Mouse (Mus musculus): ENCODE results near the gene Gm26602. TPM values are rescaled to one million over a fixed set of nuclear protein-coding genes. Genes with fewer than 3 reads are reported as not detected.
"Not testable (repeated sequence)": the region's sequence is repeated elsewhere in the genome, so short reads cannot be mapped to it uniquely, and the experiment has no call there.

Gm26602 gene
- total and polyA plus RNA-seq, 2 experiments from 2014 or later = 39.2 TPM; not detected in 1

- ATAC-seq = no peak
- Histone ChIP-seq H3K36me3 (ENCODE audit: insufficient read depth) (peaks cover 22% of the 10 kb centered on the region), H3K4me3 (ENCODE audit: low read depth, low read length) (no peak overlapping the region), H3K27me3 (ENCODE audit: insufficient read depth, low read length) (no peaks in the 10 kb centered on the region), H3K4me1 (ENCODE audit: insufficient read depth) (no peaks in the 10 kb centered on the region), H3K9me3 (ENCODE audit: low read length) (no peaks in the 10 kb centered on the region), H3K9ac (no peak overlapping the region), H3K27ac (ENCODE audit: low read depth, low read length) (no peak overlapping the region), H3K4me2 (ENCODE audit: low read depth) (no peak overlapping the region)
- TF ChIP-seq CTCF (IDR thresholded peaks at IDR 0.05; ENCODE audit: low read depth) = no peak
- DNase-seq = no peak
- 83% methylated on average over 18 of the region's 18 CpGs for WGBS
Observed at GRCm38 (mm10) chr10:79950661-79951060, 40.0 kb downstream of the Gm26602 start.

GRCm38 (mm10) chr10:79953946-79954345 is 43.3 kb downstream of the Gm26602 start:
- WGBS = 91% methylated on average over 6 of the region's 6 CpGs
- Histone ChIP-seq H3K27me3 (ENCODE audit: insufficient read depth, low read length) (no peaks in the 10 kb centered on the region), H3K27ac (ENCODE audit: low read depth, low read length) (no peak overlapping the region), H3K4me3 (ENCODE audit: low read depth, low read length) (no peak overlapping the region), H3K4me1 (ENCODE audit: insufficient read depth) (no peaks in the 10 kb centered on the region), H3K9me3 (ENCODE audit: low read length) (no peaks in the 10 kb centered on the region), H3K4me2 (ENCODE audit: low read depth) (no peak overlapping the region), H3K9ac (no peak overlapping the region), H3K36me3 (ENCODE audit: insufficient read depth) (peaks cover 22% of the 10 kb centered on the region)
- DNase-seq (no peak), ATAC-seq (no peak)
- TF ChIP-seq CTCF (IDR thresholded peaks at IDR 0.05; ENCODE audit: low read depth) = peak; percentile 63

GRCm38 (mm10) chr10:79955691-79956090 is 45.0 kb downstream of the Gm26602 start:
- peaks cover 11% of the 10 kb centered on the region; the same call in 1 of the 2 replicates for H3K36me3 ChIP-seq (ENCODE audit: insufficient read depth)
- H3K4me2 ChIP-seq (ENCODE audit: low read depth) = no peak overlapping the region
- 79% methylated on average over 9 of the region's 9 CpGs for WGBS
- no peaks in the 10 kb centered on the region for H3K4me1 ChIP-seq (ENCODE audit: insufficient read depth)
- TF ChIP-seq CTCF (IDR thresholded peaks at IDR 0.05; ENCODE audit: low read depth) = no peak
- DNase-seq = no peak
- H3K9ac ChIP-seq = no peak overlapping the region
- no peak overlapping the region for H3K4me3 ChIP-seq (ENCODE audit: low read depth, low read length)
- ATAC-seq = no peak
- no peaks in the 10 kb centered on the region for H3K9me3 ChIP-seq (ENCODE audit: low read length)
- H3K27ac ChIP-seq (ENCODE audit: low read depth, low read length) = no peak overlapping the region
- no peaks in the 10 kb centered on the region for H3K27me3 ChIP-seq (ENCODE audit: insufficient read depth, low read length)

- DNase-seq (no peak), ATAC-seq (no peak)
- 27% methylated on average over 4 of the region's 4 CpGs for WGBS
- no peak overlapping the region for H3K4me2 ChIP-seq (ENCODE audit: low read depth)
- no peaks in the 10 kb centered on the region for H3K9me3 ChIP-seq (ENCODE audit: low read length)
- H3K9ac ChIP-seq = no peak overlapping the region
- peaks cover 8% of the 10 kb centered on the region; the same call in 1 of the 2 replicates for H3K36me3 ChIP-seq (ENCODE audit: insufficient read depth)
- no peak overlapping the region for H3K4me3 ChIP-seq (ENCODE audit: low read depth, low read length)
- no peaks in the 10 kb centered on the region for H3K4me1 ChIP-seq (ENCODE audit: insufficient read depth)
- TF ChIP-seq CTCF (IDR thresholded peaks at IDR 0.05; ENCODE audit: low read depth) = no peak
- no peaks in the 10 kb centered on the region for H3K27me3 ChIP-seq (ENCODE audit: insufficient read depth, low read length)
- no peak overlapping the region for H3K27ac ChIP-seq (ENCODE audit: low read depth, low read length)
Observed at GRCm38 (mm10) chr10:79956643-79957154, 46.0 kb downstream of the Gm26602 start.

- Histone ChIP-seq H3K4me1 (ENCODE audit: insufficient read depth) (no peaks in the 10 kb centered on the region), H3K4me3 (ENCODE audit: low read depth, low read length) (no peak overlapping the region), H3K27ac (ENCODE audit: low read depth, low read length) (no peak overlapping the region), H3K27me3 (ENCODE audit: insufficient read depth, low read length) (no peaks in the 10 kb centered on the region), H3K9me3 (ENCODE audit: low read length) (no peaks in the 10 kb centered on the region), H3K36me3 (ENCODE audit: insufficient read depth) (peaks cover 17% of the 10 kb centered on the region; the same call in 1 of the 2 replicates), H3K4me2 (ENCODE audit: low read depth) (no peak overlapping the region), H3K9ac (no peak overlapping the region)
- peak; percentile 81 for TF ChIP-seq CTCF (IDR thresholded peaks at IDR 0.05; ENCODE audit: low read depth)
- DNase-seq (peak; percentile 55), ATAC-seq (no peak)
- WGBS = 15% methylated on average over 21 of the region's 21 CpGs
Observed at GRCm38 (mm10) chr10:79958140-79958816, 47.6 kb downstream of the Gm26602 start.

GRCm38 (mm10) chr10:79959412-79959811 is 48.8 kb downstream of the Gm26602 start:
- ATAC-seq; DNase-seq; H3K9ac ChIP-seq; H3K27ac ChIP-seq (ENCODE audit: low read depth, low read length); H3K27me3 ChIP-seq (ENCODE audit: insufficient read depth, low read length); H3K9me3 ChIP-seq (ENCODE audit: low read length); H3K4me1 ChIP-seq (ENCODE audit: insufficient read depth): not testable (repeated sequence)
- Histone ChIP-seq H3K4me2 (ENCODE audit: low read depth) (peak overlapping the region; percentile 86), H3K36me3 (ENCODE audit: insufficient read depth) (peaks cover 25% of the 10 kb centered on the region), H3K4me3 (ENCODE audit: low read depth, low read length) (peak overlapping the region; percentile 79)
- 32% methylated on average over 10 of the region's 10 CpGs for WGBS

GRCm38 (mm10) chr10:79959847-79960601 is 49.4 kb downstream of the Gm26602 start, which contains the start of gene Wdr18:
Gene Wdr18, plus strand, starts transcription at chr10:79960152.
- peak; percentile 99 for TF ChIP-seq CTCF (IDR thresholded peaks at IDR 0.05; ENCODE audit: low read depth)
- Histone ChIP-seq H3K36me3 (ENCODE audit: insufficient read depth) (peaks cover 31% of the 10 kb centered on the region), H3K4me3 (ENCODE audit: low read depth, low read length) (peak within 1 kb of the TSS; percentile 79), H3K9ac (peak within 1 kb of the TSS; percentile 84), H3K4me2 (ENCODE audit: low read depth) (peak within 1 kb of the TSS; percentile 86), H3K9me3 (ENCODE audit: low read length) (no peaks in the 10 kb centered on the region), H3K27ac (ENCODE audit: low read depth, low read length) (peak within 1 kb of the TSS; percentile 69), H3K4me1 (ENCODE audit: insufficient read depth) (no peaks in the 10 kb centered on the region), H3K27me3 (ENCODE audit: insufficient read depth, low read length) (no peaks in the 10 kb centered on the region)
- DNase-seq (peak; percentile 100), ATAC-seq (peak; percentile 97)
- 1% methylated on average over 61 of the region's 61 CpGs for WGBS

Small RNAs within 50 kb of the gene (microRNA-seq; reads per million reads assigned to microRNA genes)
- gene Mir6910 = 0 to 0.24 reads per million in 2 experiments

Other genes starting within 250 kb of the Gm26602 start
Only the 30 nearest of the 35 such genes appear.
- 2.5 and 3.3 TPM in 2 replicates for gene Gzmm, start 221.8 kb upstream of the Gm26602 start, total RNA-seq (2014; rRNA removed)
- 1.1 and 1.3 TPM in 2 replicates for gene Gzmm, start 221.8 kb upstream of the Gm26602 start, polyA plus RNA-seq (2015; fragmentation: Nextera tagmentation; extraction: Ambion mirVana)
- gene Bsg, start 206.4 kb upstream of the Gm26602 start, total RNA-seq (2014; rRNA removed) = 960 and 1,112 TPM in 2 replicates
- gene Bsg, start 206.4 kb upstream of the Gm26602 start, polyA plus RNA-seq (2015; fragmentation: Nextera tagmentation; extraction: Ambion mirVana) = 1,015 and 1,046 TPM in 2 replicates
- 28.0 and 34.5 TPM in 2 replicates for gene Hcn2, start 194.2 kb upstream of the Gm26602 start, total RNA-seq (2014; rRNA removed)
- gene Hcn2, start 194.2 kb upstream of the Gm26602 start, polyA plus RNA-seq (2015; fragmentation: Nextera tagmentation; extraction: Ambion mirVana) = 3.6 and 4.7 TPM in 2 replicates
- gene Polrmt, start 164.3 kb upstream of the Gm26602 start, total RNA-seq (2014; rRNA removed) = 27.8 and 34.9 TPM in 2 replicates
- gene Polrmt, start 164.3 kb upstream of the Gm26602 start, polyA plus RNA-seq (2015; fragmentation: Nextera tagmentation; extraction: Ambion mirVana) = 27.3 and 30.2 TPM in 2 replicates
- gene Fgf22, start 155.8 kb upstream of the Gm26602 start, total RNA-seq (2014; rRNA removed) = 0.62 and 1.0 TPM in 2 replicates
- 0.99 and 1.7 TPM in 2 replicates for gene Fgf22, start 155.8 kb upstream of the Gm26602 start, polyA plus RNA-seq (2015; fragmentation: Nextera tagmentation; extraction: Ambion mirVana)
- 54.1 and 88.3 TPM in 2 replicates for gene Rnf126, start 143.9 kb upstream of the Gm26602 start, total RNA-seq (2014; rRNA removed)
- gene Rnf126, start 143.9 kb upstream of the Gm26602 start, polyA plus RNA-seq (2015; fragmentation: Nextera tagmentation; extraction: Ambion mirVana) = 131 and 143 TPM in 2 replicates
- 2.1 and 4.5 TPM in 2 replicates for gene Fstl3, start 133.6 kb upstream of the Gm26602 start, total RNA-seq (2014; rRNA removed)
- gene Fstl3, start 133.6 kb upstream of the Gm26602 start, polyA plus RNA-seq (2015; fragmentation: Nextera tagmentation; extraction: Ambion mirVana) = 1.7 and 2.8 TPM in 2 replicates
- 0.31 TPM in 1 of 2 replicates, not detected in the other for gene Prss57, start 119.9 kb upstream of the Gm26602 start, total RNA-seq (2014; rRNA removed)
- 0.35 and 0.67 TPM in 2 replicates for gene Prss57, start 119.9 kb upstream of the Gm26602 start, polyA plus RNA-seq (2015; fragmentation: Nextera tagmentation; extraction: Ambion mirVana)
- gene Palm, start 117.3 kb upstream of the Gm26602 start, total RNA-seq (2014; rRNA removed) = 154 and 178 TPM in 2 replicates
- 351 and 365 TPM in 2 replicates for gene Palm, start 117.3 kb upstream of the Gm26602 start, polyA plus RNA-seq (2015; fragmentation: Nextera tagmentation; extraction: Ambion mirVana)
- gene Misp, start 89.9 kb upstream of the Gm26602 start, total RNA-seq (2014; rRNA removed) = 0.24 and 0.77 TPM in 2 replicates
- gene Misp, start 89.9 kb upstream of the Gm26602 start, polyA plus RNA-seq (2015; fragmentation: Nextera tagmentation; extraction: Ambion mirVana) = 0.09 and 0.41 TPM in 2 replicates
- gene Ptbp1, start 56.4 kb upstream of the Gm26602 start, total RNA-seq (2014; rRNA removed) = 92.9 and 97.3 TPM in 2 replicates
- gene Ptbp1, start 56.4 kb upstream of the Gm26602 start, polyA plus RNA-seq (2015; fragmentation: Nextera tagmentation; extraction: Ambion mirVana) = 53.7 and 55.7 TPM in 2 replicates
- 4.9 and 7.8 TPM in 2 replicates for gene Prtn3, start 36.4 kb upstream of the Gm26602 start, total RNA-seq (2014; rRNA removed)
- 14.9 and 15.4 TPM in 2 replicates for gene Prtn3, start 36.4 kb upstream of the Gm26602 start, polyA plus RNA-seq (2015; fragmentation: Nextera tagmentation; extraction: Ambion mirVana)
- gene Plppr3, start 36.2 kb upstream of the Gm26602 start, total RNA-seq (2014; rRNA removed) = 427 and 473 TPM in 2 replicates
- 309 and 328 TPM in 2 replicates for gene Plppr3, start 36.2 kb upstream of the Gm26602 start, polyA plus RNA-seq (2015; fragmentation: Nextera tagmentation; extraction: Ambion mirVana)
- gene Elane, start 24.6 kb upstream of the Gm26602 start, total RNA-seq (2014; rRNA removed) = not detected in 2 replicates
- 0.15 TPM in 1 of 2 replicates, not detected in the other for gene Elane, start 24.6 kb upstream of the Gm26602 start, polyA plus RNA-seq (2015; fragmentation: Nextera tagmentation; extraction: Ambion mirVana)
- not detected in 2 replicates for gene Cfd, start 20.0 kb upstream of the Gm26602 start, total RNA-seq (2014; rRNA removed)
- gene Cfd, start 20.0 kb upstream of the Gm26602 start, polyA plus RNA-seq (2015; fragmentation: Nextera tagmentation; extraction: Ambion mirVana) = not detected in 2 replicates
- gene Med16, start 1.9 kb upstream of the Gm26602 start, total RNA-seq (2014; rRNA removed) = 47.0 and 60.9 TPM in 2 replicates
- gene Med16, start 1.9 kb upstream of the Gm26602 start, polyA plus RNA-seq (2015; fragmentation: Nextera tagmentation; extraction: Ambion mirVana) = 46.1 and 56.0 TPM in 2 replicates
- gene Kiss1r, start 6.1 kb downstream of the Gm26602 start, total RNA-seq (2014; rRNA removed) = 4.2 and 5.4 TPM in 2 replicates
- 3.4 and 3.6 TPM in 2 replicates for gene Kiss1r, start 6.1 kb downstream of the Gm26602 start, polyA plus RNA-seq (2015; fragmentation: Nextera tagmentation; extraction: Ambion mirVana)
- gene R3hdm4, start 10.4 kb downstream of the Gm26602 start, total RNA-seq (2014; rRNA removed) = 117 and 129 TPM in 2 replicates
- 282 and 333 TPM in 2 replicates for gene R3hdm4, start 10.4 kb downstream of the Gm26602 start, polyA plus RNA-seq (2015; fragmentation: Nextera tagmentation; extraction: Ambion mirVana)
- gene Arid3a, start 16.2 kb downstream of the Gm26602 start, total RNA-seq (2014; rRNA removed) = 7.1 and 7.9 TPM in 2 replicates
- 1.0 and 2.1 TPM in 2 replicates for gene Arid3a, start 16.2 kb downstream of the Gm26602 start, polyA plus RNA-seq (2015; fragmentation: Nextera tagmentation; extraction: Ambion mirVana)
- 58.2 and 84.6 TPM in 2 replicates for gene Wdr18, start 49.3 kb downstream of the Gm26602 start, total RNA-seq (2014; rRNA removed)
- gene Wdr18, start 49.3 kb downstream of the Gm26602 start, polyA plus RNA-seq (2015; fragmentation: Nextera tagmentation; extraction: Ambion mirVana) = 91.9 and 107 TPM in 2 replicates
- 0.14 and 0.15 TPM in 2 replicates for gene Grin3b, start 59.9 kb downstream of the Gm26602 start, total RNA-seq (2014; rRNA removed)
- 0.09 and 0.18 TPM in 2 replicates for gene Grin3b, start 59.9 kb downstream of the Gm26602 start, polyA plus RNA-seq (2015; fragmentation: Nextera tagmentation; extraction: Ambion mirVana)
- 109 and 129 TPM in 2 replicates for gene Tmem259, start 73.5 kb downstream of the Gm26602 start, total RNA-seq (2014; rRNA removed)
- gene Tmem259, start 73.5 kb downstream of the Gm26602 start, polyA plus RNA-seq (2015; fragmentation: Nextera tagmentation; extraction: Ambion mirVana) = 25.6 and 26.5 TPM in 2 replicates
- 19.5 and 28.2 TPM in 2 replicates for gene Cnn2, start 77.7 kb downstream of the Gm26602 start, total RNA-seq (2014; rRNA removed)
- gene Cnn2, start 77.7 kb downstream of the Gm26602 start, polyA plus RNA-seq (2015; fragmentation: Nextera tagmentation; extraction: Ambion mirVana) = 15.7 and 17.0 TPM in 2 replicates
- 6.1 and 6.2 TPM in 2 replicates for gene Abca7, start 85.6 kb downstream of the Gm26602 start, total RNA-seq (2014; rRNA removed)
- gene Abca7, start 85.6 kb downstream of the Gm26602 start, polyA plus RNA-seq (2015; fragmentation: Nextera tagmentation; extraction: Ambion mirVana) = 1.1 TPM in 2 replicates
- gene Arhgap45, start 105.8 kb downstream of the Gm26602 start, total RNA-seq (2014; rRNA removed) = 2.3 and 2.4 TPM in 2 replicates
- gene Arhgap45, start 105.8 kb downstream of the Gm26602 start, polyA plus RNA-seq (2015; fragmentation: Nextera tagmentation; extraction: Ambion mirVana) = 1.2 and 1.7 TPM in 2 replicates
- gene Polr2e, start 128.9 kb downstream of the Gm26602 start, total RNA-seq (2014; rRNA removed) = 104 and 129 TPM in 2 replicates
- gene Polr2e, start 128.9 kb downstream of the Gm26602 start, polyA plus RNA-seq (2015; fragmentation: Nextera tagmentation; extraction: Ambion mirVana) = 168 and 184 TPM in 2 replicates
- 401 and 478 TPM in 2 replicates for gene Gpx4, start 136.3 kb downstream of the Gm26602 start, total RNA-seq (2014; rRNA removed)
- 644 and 800 TPM in 2 replicates for gene Gpx4, start 136.3 kb downstream of the Gm26602 start, polyA plus RNA-seq (2015; fragmentation: Nextera tagmentation; extraction: Ambion mirVana)
- 19.2 and 24.2 TPM in 2 replicates for gene Sbno2, start 194.7 kb downstream of the Gm26602 start, total RNA-seq (2014; rRNA removed)
- 4.6 and 6.8 TPM in 2 replicates for gene Sbno2, start 194.7 kb downstream of the Gm26602 start, polyA plus RNA-seq (2015; fragmentation: Nextera tagmentation; extraction: Ambion mirVana)
- gene Stk11, start 204.9 kb downstream of the Gm26602 start, total RNA-seq (2014; rRNA removed) = 77.2 and 77.8 TPM in 2 replicates
- gene Stk11, start 204.9 kb downstream of the Gm26602 start, polyA plus RNA-seq (2015; fragmentation: Nextera tagmentation; extraction: Ambion mirVana) = 13.6 and 14.8 TPM in 2 replicates
- 154 and 193 TPM in 2 replicates for gene Atp5d, start 227.8 kb downstream of the Gm26602 start, total RNA-seq (2014; rRNA removed)
- gene Atp5d, start 227.8 kb downstream of the Gm26602 start, polyA plus RNA-seq (2015; fragmentation: Nextera tagmentation; extraction: Ambion mirVana) = 633 and 650 TPM in 2 replicates

Measured in forebrain, postnatal 0 days (tissue).